Mouse (Mus musculus): ENCODE results near the gene Ucn3.
A peak's percentile ranks its signal among the peaks of the same experiment; 100 is the strongest.
"Not testable (repeated sequence)": the region's sequence is repeated elsewhere in the genome, so short reads cannot be mapped to it uniquely, and the experiment has no call there.

The Ucn3 gene

DNA sequence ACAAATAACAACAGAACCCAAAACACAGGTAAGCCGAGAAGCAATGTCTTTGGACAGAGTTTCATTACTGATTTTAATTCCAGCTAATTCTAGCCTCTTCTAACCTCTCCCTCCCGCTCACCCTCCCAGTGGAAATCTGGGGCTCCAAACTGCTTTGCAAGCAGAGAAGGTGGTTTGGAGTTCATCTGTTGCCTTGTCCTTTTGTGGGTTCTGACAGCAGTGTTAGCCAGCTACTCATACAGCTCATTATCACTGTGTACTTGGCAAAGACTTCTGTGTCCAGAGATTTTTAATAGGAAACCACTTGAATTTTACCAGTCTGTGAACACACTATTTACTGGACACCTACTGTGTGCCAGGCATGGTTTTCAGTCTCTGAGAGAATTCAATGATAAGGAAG, at the start of gene Ucn3:
Ucn3 (minus strand) TSS at position 101 of the 400 bp plus-strand sequence.
- no peak for DNase-seq (ENCODE audit: low spot score)

DNA sequence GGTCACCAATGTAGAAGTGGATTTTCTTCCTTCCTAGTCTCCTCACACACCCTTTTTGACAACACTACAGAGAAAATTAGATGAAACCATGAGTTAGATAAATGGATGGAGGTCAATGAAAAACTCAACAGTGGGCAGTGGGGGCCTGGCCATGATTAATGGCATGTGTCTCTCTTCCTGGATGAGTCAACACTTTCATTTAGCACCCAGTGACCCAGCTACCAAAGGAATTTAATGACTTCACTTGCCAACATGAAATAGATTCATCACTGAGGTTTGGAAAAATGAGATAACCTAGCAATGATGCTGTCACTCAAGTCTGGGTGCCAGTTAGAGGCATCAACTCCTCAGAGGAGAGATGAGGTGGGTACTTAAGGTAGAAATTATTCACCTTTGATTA, 46.9 kb upstream of the Ucn3 start:
- no peak for DNase-seq (ENCODE audit: low spot score)

DNA sequence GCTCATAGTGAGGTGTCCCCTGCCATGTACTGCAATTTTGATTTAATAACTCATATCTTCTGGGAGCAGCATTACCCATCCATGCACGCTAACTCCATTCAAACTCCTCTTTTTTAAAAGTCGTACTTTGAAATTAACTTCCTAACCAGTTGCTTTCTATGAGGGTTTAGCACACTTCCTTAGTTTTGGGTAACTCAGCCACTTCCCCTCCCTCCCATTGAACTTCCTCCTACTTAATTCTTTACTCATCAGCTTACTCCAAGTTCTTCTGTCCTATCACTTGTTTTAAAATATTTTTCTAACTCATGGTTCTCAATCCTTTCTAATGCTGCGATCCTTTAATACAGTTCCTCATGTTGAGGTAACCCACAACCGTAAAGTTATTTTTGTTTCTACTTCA, 23.7 kb upstream of the Ucn3 start:
- no peak for DNase-seq (ENCODE audit: low spot score)

DNA sequence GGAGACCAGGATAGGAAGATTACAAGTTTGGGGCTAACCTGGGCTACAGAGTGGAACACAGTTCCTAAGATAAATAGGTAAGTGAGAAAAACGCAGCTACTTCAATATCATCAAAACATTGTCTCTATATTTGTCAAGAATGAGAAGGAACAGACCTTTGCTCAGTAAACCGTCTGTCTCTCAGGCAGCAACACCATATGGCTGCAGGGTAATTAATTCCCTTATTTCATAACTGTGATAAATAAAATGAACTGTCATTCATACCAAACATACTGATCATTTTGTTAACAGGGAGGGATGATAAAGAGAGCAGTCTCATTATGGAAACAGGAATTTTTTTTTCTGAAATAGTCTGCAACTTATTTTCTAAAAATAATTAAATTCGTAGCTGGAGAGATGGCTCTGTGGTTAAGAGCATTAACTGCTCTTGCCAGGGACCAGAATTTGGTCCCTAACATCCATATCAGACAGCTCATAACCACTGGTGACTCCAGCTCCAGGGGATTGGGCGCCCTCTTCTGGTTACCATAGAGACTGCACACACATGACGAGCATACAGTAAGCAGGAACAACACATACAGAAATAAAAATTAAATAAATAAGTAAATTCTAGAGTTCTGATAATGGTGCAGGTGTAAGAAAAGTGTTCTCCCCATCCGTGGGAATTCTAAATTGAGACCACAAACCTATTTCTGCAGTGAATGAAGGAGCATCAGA, 6.2 kb upstream of the Ucn3 start:
- no peak for DNase-seq (ENCODE audit: low spot score)

DNA sequence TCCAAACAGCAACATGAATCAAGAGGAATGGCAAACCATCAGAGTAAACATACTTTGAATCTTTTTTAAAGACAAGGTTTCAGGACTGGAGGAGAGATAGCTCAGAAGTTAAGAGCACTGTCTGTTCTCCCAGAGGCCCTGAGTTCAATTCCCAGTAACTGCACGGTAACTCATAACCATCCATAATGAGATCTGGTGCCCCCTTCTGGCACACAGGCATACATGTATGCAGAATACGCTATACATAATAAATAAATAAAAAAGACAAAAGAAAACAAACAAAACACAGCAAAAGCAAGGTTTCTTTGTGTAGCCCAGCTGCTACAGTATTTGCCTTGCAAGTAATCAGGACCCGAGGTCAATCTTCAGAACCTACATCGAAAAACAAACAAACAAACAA, 4.3 kb upstream of the Ucn3 start:
- DNase-seq (ENCODE audit: low spot score), result no peak

DNA sequence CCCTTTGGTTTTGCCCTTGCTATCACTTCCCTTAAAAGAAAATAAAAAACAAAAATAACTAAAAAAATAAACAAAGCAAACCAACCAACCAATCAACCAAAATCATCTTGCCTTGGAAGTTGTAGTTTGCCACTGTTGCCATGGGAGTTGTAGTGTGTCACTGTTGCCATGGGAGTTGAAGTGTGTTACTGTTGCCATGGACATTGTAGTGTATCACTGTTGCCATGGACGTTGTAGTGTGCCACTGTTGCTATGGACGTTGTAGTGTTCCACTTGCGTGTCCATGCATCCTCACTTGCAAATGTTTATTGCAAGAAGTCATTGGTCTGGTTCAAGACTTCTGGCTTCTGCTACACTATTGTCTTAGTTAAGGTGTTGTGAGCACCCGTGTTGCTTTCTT, 2.1 kb upstream of the Ucn3 start:
- DNase-seq (ENCODE audit: low spot score), result no peak

DNA sequence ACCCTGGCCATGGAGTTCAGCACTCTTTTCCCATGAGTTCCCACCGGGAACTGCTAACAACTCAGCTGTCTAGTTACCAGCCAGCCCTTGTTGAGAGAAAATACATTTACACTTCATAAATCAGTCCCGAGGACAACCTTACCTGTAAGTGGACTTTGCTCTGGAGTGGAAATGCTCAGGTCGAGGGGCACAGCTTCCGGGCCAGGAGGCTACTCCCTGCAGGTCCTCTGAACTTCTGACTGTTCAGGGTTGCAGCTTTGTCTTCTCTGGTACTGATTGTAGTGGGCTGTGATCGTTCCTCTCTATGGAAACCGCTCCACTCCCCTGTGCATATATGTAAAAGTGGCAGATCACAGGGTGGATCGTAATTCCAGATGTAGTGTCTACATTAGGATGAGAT, 450 bp downstream of the Ucn3 start:
- no peak for DNase-seq (ENCODE audit: low spot score)

DNA sequence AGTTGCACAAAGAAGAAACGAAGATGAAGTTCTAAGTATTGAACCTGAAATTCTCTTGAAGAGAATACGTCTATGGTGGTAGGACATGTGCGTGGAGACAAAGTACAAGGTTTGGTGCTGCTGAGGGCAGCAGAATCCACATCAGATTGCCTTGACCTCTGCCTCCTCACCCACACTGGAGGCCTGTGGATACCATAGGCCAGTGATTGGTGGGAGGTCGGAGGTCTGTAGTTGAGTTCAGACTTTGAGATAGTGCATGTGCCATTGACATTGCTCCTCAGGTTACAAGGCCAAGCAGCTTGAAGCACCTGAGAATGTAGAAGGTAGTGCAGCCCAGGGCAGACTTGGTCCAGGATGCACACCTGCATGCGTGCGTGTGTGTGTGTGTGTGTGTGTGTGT, 19.1 kb downstream of the Ucn3 start:
- DNase-seq (ENCODE audit: low spot score), result no peak

DNA sequence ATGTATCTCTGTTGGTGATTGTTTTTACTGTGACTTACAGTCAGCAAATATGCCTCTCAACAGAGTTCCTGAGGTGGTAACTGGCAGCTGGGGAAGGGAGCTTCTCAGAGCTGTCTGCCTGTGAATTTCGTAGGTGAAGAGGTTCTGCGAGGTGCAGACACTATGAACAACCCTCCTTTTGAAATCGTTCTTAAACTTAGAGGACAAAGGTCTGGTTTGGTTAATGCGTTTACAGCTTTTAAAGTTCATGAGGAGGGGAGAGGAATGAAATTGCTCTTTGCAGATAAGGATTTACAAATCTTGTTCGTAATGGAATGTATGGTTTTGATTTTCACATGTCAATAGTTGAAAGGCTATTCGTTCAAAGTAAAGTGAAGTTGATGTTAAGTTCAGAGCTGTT, 19.5 kb downstream of the Ucn3 start:
- DNase-seq (ENCODE audit: low spot score), result no peak

DNA sequence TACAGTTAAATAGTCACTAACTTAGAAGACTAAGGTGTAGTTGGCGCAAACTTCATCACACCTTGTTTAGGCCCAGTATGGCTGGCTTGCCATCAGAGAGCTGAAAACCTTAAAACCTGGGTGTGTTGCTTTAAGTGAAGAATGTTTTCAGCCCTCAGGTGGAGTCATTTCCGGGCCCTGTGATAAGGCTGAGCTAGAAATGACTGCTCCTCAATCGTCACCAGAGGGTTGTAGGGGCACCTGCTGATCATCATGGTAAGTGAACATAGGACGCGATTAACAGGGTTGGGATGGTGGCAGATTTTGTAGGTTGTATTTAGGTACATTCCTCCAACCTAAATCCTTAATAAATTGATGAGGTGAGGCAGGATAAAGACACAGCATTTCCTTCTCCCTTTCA, 20.7 kb downstream of the Ucn3 start:
- no peak for DNase-seq (ENCODE audit: low spot score)

DNA sequence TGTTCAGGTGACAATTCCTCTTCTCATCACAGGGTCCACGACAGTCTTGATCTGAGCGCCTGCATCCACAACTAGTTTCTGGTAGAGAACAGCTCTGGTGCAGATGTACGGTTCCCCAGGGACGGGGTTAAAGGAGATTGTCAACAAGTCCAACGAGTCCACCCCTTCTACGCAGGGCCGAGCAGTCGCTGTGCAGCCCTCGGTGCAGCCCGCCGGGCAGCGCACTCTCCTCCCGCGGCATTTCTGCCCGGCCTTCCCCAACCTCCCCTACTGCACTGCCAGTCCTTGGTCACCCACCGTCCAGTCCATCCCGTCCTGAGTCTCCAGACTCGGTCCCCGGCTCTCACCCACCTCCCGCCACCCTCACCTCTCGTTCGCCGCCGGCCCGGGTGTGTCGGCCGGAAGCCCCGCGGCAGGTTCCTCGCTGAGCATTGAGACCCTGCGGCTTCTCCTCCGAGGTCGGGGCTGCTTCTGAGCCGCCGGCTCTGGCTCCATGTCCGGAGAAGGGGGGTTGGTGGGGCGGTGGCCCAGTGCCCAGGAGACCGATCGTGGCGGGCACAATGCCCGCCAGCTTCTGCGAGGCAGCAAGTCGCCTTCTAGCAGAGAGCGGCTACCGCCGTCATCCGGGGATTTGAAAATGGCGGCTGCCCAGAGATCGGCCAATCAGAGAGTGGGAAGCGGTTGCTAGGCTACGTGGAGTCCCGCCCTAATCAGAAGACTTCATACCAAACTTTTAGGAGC, 27.4 kb downstream of the Ucn3 start, which contains the start of the genes Net1 and Tubal3:
Net1 (minus strand) TSS at position 650 of the 741 bp plus-strand sequence.
Tubal3 (plus strand) TSS at position 704 of the 741 bp plus-strand sequence.
- peak; percentile 87 for DNase-seq (ENCODE audit: low spot score)

DNA sequence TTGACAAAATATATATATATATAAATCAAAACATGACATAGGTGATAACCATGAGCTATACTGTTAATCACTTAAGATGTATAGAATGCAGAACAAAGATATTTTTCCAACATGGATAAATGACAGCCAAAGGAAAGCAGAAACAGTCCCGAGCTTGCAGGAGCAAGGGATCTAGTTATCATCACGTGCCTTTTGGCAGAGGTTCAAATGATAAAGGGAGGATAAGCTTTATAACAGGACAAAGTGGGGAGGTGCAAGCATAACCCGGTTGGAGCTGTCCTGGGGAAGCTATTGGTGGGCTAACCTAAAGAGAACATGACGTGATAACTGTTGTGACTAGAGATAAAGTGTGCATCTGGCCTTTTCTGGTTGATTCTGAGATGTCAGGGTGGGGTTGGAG, 31.6 kb downstream of the Ucn3 start:
- DNase-seq (ENCODE audit: low spot score), result no peak

DNA sequence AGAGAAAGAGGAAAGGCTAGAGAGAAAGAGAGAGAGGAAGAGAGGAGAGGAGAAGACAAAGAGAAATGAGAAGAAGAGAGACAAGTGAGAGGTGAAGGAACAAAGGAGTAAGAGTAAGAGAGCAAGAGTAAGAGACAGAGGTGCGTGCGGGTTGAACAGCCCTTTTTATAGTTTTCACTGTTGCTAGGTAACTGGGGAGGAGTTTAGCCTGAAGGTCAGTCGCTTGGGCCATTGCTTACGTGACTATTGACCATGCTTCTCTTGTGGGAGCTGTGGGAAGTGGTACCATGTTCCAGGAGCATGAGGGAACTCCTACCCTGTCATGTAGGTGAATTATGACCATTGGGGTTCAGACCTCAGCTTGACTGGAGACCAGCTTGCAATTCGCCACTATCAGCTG, 34.8 kb downstream of the Ucn3 start:
- DNase-seq (ENCODE audit: low spot score), result no peak

DNA sequence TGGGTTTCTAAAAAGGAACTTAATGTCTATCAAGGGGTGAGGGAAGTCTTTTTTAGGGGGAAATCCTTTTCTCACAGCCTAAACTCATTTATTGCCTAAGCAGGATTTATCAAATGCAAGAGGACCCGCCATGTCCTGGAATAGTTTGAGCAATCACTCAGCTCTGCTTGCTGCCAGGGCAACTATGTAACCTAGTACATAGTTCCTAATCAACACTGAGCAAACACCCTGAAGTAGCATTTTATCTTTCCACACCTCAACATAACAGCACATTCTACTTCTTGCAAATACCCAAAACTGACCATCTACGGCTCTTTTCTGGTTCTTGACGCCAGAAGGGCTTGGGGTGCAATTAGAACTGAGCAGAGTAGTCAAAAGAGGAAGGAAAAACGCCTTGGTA, 36.9 kb downstream of the Ucn3 start:
- DNase-seq (ENCODE audit: low spot score), result no peak

DNA sequence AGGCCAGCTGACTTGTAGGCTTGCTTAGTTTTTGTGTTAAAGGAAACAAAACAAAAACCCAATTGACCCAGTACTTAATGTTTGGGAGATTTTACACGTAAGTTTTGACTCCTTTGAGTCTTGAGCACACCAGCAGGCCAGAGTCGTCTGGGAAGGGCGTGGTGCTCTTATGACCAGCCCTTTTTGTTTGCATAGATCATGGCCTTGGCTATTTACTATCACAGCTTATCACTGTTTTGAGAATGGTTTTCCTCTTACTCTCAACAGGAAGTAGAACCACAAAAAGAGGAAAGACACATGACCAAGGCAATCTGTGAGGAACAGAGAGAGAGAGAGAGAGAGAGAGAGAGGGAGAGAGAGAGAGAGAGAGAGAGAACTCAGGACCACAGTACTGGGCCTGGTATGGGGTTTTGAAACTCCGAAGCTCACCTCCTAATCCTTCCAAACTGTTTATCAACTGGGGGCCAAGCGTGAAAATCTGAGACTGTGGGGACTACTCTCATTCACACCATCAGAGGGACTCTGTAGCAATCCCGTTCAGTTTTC, 37.9 kb downstream of the Ucn3 start:
- DNase-seq (ENCODE audit: low spot score), result no peak

DNA sequence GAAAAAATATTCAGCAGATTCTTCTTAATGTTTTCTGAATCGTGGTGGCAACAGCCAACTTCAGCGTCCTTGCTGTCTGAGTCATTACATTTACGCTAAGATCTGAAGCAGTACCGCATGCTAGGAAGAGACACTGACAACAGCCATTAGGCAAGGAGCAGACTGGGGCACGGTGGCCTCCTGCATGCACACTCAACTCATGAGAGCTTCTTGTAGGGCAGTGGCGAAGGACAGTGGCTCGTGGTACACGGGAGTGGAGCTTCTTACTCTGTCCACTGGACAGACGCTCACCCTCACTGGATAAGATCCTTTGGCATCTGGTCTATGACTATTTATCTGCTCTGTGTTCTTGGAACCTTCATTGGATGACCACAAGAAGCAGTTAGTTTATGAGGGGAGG, 45.8 kb downstream of the Ucn3 start:
- DNase-seq (ENCODE audit: low spot score), result no peak

DNA sequence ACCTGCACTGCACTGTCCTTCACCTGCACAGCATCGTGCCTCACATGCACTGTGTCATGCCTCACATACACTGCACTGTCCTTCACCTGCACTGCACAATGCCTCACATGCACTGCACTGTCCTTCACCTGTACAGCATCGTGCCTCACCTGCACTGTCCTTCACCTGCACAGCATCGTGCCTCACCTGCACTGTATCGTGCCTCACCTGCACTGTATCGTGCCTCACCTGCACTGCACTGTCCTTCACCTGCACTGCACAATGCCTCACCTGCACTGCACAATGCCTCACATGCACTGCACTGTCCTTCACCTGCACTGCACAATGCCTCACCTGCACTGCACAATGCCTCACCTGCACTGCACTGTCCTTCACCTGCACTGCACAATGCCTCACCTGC, 46.9 kb downstream of the Ucn3 start:
- not testable (repeated sequence) for DNase-seq (ENCODE audit: low spot score)

DNA sequence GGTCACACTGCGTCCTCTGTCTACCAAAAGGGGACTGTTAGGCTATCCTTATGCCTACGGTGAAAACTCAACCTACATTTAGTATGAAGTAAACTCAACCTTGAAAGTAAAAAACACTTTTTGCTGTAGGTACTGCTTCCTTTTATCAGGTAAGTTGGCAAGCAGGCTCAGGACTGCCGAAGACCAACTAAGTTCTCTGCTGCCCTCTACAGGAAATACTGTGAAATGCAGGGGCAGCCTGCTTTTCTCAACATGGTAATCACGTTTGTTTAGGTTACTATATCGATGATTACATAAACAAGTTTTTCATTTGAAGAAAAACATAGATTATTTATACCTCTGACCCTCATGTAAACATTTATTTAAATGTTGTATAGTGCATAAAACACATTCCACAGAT, 48.2 kb downstream of the Ucn3 start:
- no peak for DNase-seq (ENCODE audit: low spot score)

DNA sequence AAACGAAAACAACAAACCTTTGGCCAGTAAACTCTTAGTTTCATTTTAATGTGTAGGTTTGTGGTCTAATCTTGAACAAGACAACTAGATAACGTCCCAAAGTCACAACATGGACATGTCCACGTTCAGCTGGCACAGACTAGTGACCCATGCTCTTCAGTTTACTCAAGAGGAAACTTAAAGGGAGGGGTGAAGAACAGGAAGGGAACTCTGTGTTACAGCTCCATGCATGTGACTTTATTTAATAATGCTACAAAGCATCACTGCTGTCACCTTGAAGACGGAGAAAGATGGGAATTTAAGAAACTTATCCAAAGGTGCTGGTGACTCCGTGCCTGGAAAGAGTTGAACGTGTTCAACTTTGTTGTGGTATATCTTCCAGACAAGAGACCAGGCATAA, 49.1 kb downstream of the Ucn3 start:
- DNase-seq (ENCODE audit: low spot score), result no peak

DNA sequence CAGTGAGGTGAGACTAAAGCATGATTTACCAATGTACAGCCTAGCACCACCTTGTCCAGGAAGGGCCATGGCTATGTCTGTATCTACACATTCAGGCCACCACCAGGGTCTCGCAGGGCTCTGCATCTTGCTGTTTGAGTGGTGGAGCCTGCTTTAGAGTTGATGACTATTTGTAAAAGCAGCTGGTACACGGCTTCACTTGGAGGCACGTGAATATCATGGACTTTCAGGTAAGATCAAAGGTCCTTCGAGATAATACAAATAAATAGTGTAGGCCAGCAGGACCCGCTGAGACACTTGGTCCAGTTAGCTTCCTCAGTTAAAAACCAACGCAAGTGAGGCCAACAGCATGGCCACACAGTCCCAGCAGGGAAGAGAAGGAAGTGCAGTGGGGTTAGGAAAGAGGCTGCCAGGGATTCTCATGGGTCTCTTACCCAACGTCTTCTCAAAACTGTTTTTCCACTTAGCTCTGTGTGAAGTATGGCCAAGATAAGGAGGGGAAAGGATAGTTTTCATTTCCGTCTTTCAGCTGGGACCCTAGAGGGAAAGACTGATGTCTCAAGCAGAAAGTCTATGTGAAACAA, 49.7 kb downstream of the Ucn3 start:
- no peak for DNase-seq (ENCODE audit: low spot score)

DNA sequence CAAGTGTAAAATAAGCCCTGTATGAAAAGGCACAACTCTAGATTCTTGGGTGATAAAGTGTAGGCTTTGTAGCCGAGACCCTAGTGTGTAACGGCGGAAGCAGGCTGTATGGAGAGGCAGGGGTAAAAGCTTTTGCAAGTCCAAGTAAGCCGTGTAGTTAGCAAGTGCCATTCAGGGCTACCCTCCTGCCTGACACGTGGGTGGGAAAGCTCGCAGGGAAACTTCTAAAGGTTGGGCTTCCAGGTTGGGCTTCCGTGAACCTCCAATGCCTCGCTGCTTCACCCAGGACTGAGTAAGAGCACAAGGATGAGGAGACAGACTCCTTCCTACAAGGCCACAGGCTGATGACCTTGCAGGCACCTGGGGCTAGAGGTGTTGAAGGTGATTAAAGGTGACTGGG, 50.6 kb downstream of the Ucn3 start:
- DNase-seq (ENCODE audit: low spot score), result no peak

DNA sequence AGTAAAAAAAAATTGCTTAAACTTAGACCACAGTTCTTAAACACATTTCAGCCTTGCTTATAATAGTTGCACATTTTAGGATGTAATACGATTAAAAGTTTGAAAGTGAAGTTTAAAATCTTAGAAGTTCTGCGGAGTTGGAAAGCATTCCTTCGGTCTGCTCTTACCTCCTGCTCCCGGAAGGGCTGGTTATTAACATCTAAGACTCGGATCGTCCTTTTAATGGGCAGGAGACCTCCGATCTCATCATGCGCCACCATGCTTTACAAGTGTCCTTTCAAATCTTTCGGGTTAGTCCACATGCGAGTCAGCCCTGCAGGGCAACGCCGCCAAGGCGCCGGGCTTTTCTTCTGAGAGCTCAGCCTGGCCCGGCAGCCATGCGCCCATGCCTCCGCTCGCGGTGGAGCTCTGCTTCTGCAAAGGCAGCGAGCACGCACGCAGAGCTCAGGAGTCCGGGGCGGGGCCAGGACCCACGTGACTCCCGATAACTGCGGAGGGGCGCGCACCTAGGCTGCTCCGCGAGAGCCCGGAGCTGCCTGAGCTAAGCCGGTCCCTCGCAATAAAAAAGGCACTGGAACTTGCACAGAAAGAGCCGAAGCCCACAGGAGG, 51.9 kb downstream of the Ucn3 start:
- DNase-seq (ENCODE audit: low spot score), result peak; percentile 94

DNA sequence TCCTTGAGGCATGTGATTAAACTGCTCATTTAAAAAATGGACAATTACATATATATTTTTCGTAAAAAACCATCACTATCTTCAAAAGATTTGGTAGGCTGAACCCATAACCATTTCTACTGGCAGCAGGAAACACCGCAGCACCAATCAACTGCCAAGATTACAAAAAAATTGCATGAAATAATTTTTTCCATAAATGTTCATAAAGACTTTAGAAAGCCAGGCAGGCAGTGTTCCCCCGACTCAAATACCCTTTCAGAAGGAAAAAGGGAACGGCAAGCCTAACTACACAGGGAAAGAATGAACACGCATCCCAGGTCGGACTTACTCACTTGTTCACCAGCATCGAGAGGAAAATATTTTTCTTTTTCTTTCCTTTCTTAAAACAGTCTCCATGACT, 52.5 kb downstream of the Ucn3 start:
- DNase-seq (ENCODE audit: low spot score), result no peak

All from ovary, postnatal 36 days (tissue).